Mouse (Mus musculus) heart, adult 2 months (tissue): ENCODE data around the gene Pde8b. TPM values are rescaled to one million over a fixed set of nuclear protein-coding genes. Genes with fewer than 3 reads are reported as not detected.

Source experiments
- DNase-seq, 2 experiments: peaks; one replicate each; pipeline ENCODE4 v3.0.0; 2021
- H3K27ac ChIP-seq: fragments of 200-600 bp; 2 replicates; pipeline ENCODE4 v1.8.1; 2022
- H3K27me3 ChIP-seq: fragments of 200-500 bp; 2 replicates; pipeline ENCODE4 v1.6.1; 2012; ENCODE audit warnings: mild to moderate bottlenecking, low read length, inconsistent platforms, mixed read lengths; ENCODE audit not compliant: control insufficient read depth, insufficient read depth
- H3K36me3 ChIP-seq: fragments of 200-500 bp; 2 replicates; pipeline ENCODE4 v1.6.1; 2012; ENCODE audit warnings: low read length, inconsistent platforms; ENCODE audit not compliant: control insufficient read depth, insufficient read depth
- H3K4me1 ChIP-seq: fragments of 200-500 bp; 2 replicates; pipeline ENCODE4 v1.6.1; 2011; ENCODE audit warnings: low read length; ENCODE audit not compliant: control insufficient read depth, insufficient read depth
- H3K4me3 ChIP-seq: fragments of 200-600 bp; 2 replicates; pipeline ENCODE4 v1.8.1; 2022
- H3K79me2 ChIP-seq: fragments of 200-500 bp; replicated peaks from 2 replicates; pipeline ENCODE4 v1.6.1; 2012; ENCODE audit warnings: mild to moderate bottlenecking, inconsistent platforms, low read length, moderate library complexity, mixed read lengths; ENCODE audit not compliant: control insufficient read depth, insufficient read depth
- H3K9ac ChIP-seq: fragments of 200-500 bp; 2 replicates; pipeline ENCODE4 v1.6.1; 2012; ENCODE audit warnings: low read depth, mild to moderate bottlenecking, control low read depth, inconsistent platforms, low read length, mixed read lengths
- CTCF ChIP-seq: fragments of 200-600 bp; IDR thresholded peaks from 2 replicates; pipeline ENCODE4 v1.8.1; 2022; ENCODE audit warnings: antibody characterized with exemption, mild to moderate bottlenecking, moderate library complexity
- EP300 ChIP-seq: fragments of 200-500 bp; IDR thresholded peaks from 2 replicates; pipeline ENCODE4 v1.6.1; 2011; ENCODE audit warnings: low read depth, low read length, control low read depth; ENCODE audit not compliant: insufficient read depth
- POLR2A ChIP-seq: fragments of 200-500 bp; IDR thresholded peaks from 2 replicates; pipeline ENCODE4 v1.6.1; 2011; ENCODE audit warnings: mild to moderate bottlenecking, low read depth, low read length, control low read depth; ENCODE audit not compliant: insufficient read depth
- WGBS: fragments of 180-500 bp; shearing (Covaris S2); methylation state at CpG from one replicate; pipeline ENCODE4 v1.1.7; 2018; 5-methylcytosine and 5-hydroxymethylcytosine counted together
- intact Hi-C: fragments of 180-260 bp; cut with DNase I; formaldehyde crosslinking; loops from one replicate; pipeline ENCODE4 v1.15.1; 2025
- long read RNA-seq: library from polyadenylated mRNA; stranded (forward); transcript quantifications from one replicate; pipeline ENCODE4 v2.0.0, GENCODE M21; 2021
- polyA plus RNA-seq: library from polyadenylated mRNA; depleted of rRNA; stranded (reverse); fragments of >200 nt; gene quantifications from 2 replicates; pipeline ENCODE4 v1.2.3, GENCODE M21; 2012; rRNA removed
- total RNA-seq, 2 experiments: library from RNA; stranded (reverse); gene quantifications; 2 replicates each; pipeline ENCODE4 v1.2.3; 2021

The Pde8b gene
- total RNA-seq: 1 to 10 TPM; 2.6 to 5.0 TPM
- 1.7 and 2.7 TPM in 2 replicates for polyA plus RNA-seq
- long read RNA-seq, partial matches to known transcripts: 0 of 3 reads
- long read RNA-seq, other reads (novel, unspliced or antisense): 3 of 3 reads

DNA sequence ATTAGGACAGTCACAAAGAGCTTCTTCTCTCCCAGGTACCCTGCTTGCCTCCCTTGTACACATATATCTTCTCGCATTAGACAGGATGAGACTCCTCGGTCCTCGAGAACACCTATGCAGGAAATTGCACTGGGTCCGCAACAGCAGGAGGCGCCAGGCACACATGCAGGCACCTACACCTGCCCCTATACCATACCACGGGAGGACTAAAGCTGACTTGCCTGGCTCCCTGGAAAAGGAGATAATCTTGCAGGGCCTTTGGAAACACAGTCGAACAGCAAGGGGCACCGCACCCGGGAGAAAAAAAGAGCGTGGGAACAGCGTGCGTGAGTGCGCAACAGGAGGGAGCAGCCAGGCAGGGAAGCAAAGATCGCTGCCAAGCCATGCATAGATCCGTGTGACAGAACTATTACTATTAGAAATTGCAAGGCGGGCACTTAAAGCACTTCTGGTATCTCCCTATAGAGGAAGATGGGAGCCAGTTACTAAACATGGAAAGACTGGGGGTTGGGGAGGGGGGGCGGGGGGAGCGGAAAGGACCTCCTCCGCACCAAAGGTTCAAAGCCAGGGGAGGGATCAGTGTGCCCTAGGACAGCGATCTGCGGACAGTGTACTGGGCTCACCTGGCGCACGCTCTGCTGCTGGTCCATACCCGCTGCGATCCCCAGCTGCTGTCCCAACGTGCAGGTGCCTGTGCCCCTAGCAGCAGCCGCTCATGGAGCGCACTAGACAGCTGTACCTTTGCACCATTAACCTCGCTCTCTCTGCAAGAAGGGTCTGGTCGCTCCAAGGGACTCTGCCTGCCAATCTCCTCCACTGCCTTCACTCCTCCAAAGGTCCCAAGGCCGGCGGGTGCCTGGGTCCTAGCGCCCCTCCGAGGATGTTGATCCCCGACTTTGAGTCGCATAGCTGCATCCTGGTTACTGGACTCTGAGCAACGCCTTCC lies at the start of gene Pde8b:
Pde8b (minus strand) TSS at position 826 of the 946 bp plus-strand sequence.
- TF ChIP-seq EP300: no peak
- TF ChIP-seq CTCF: peak; percentile 48
- Histone ChIP-seq H3K36me3 (no peaks in the 10 kb centered on the region), H3K4me1 (no peaks in the 10 kb centered on the region), H3K9ac (peak within 1 kb of the TSS; percentile 28), H3K4me3 (0 out of 2 replicates have a peak within 1 kb of the TSS, but pooled peaks have one; percentile 8), H3K27me3 (peaks cover 5% of the 10 kb centered on the region), H3K27ac (no peak within 1 kb of the TSS; the same call in 1 of the 2 replicates), H3K79me2 (no peaks in the 10 kb centered on the region)
- intact Hi-C loops: no loop called here
- DNase-seq: peak in 1 of 2 experiments; percentile 10
- WGBS: 7% methylated on average over 37 of the region's 37 CpGs

DNA sequence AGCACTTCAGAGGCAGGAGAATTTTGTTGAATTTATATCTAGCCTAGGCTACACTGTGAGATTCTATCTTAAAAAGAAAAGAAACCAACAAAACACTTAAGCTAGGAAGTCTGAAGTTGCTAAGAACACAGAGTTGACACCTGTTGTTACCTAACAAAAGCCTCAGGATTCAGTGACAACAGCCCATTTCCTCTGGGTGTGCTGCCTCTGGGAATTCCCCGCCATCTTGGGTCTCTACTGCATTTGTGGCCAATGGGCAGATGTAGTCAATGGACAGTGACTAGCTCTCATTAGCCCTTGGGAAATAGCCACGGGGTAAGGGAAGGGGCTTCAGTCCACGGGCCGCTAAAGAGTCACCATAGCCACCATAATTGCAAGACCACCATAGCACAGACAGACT lies 41.8 kb upstream of the Pde8b start:
- no peak overlapping the region for H3K9ac ChIP-seq
- intact Hi-C loops: no loop called here
- WGBS: 86% methylated on average over 4 of the region's 4 CpGs
- no peak overlapping the region for H3K27ac ChIP-seq
- no peaks in the 10 kb centered on the region for H3K36me3 ChIP-seq
- no peaks in the 10 kb centered on the region for H3K27me3 ChIP-seq
- no peak for DNase-seq
- H3K4me3 ChIP-seq: no peak overlapping the region
- no peak for TF ChIP-seq CTCF
- TF ChIP-seq EP300: no peak
- no peak for TF ChIP-seq POLR2A
- H3K4me1 ChIP-seq: no peaks in the 10 kb centered on the region
- no peaks in the 10 kb centered on the region for H3K79me2 ChIP-seq

DNA sequence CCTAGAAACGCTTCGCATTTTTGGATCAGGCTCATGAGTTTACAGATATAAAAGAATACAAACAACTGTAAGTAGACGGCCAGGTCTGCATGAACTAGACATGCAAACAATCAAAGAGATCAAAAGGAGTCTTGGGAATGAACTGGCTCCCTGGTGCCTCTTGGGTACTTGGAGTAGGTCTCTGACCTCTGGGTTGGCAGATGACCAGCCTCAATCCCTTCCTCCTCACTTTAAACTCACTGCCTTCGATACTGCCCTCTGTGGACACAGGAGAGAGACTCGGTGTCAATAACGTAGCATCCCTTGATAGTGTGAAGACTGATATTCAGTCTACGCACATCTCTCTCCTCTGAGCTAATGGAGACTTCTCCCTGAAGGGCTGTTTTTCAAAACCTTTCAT lies 37.9 kb upstream of the Pde8b start:
- intact Hi-C loops: loop anchor here (5.0 kb wide), 1 partner anchor 221 kb away; no protein-coding TSS in a partner anchor
- no peaks in the 10 kb centered on the region for H3K36me3 ChIP-seq
- 78% methylated on average over 7 of the region's 7 CpGs for WGBS

DNA sequence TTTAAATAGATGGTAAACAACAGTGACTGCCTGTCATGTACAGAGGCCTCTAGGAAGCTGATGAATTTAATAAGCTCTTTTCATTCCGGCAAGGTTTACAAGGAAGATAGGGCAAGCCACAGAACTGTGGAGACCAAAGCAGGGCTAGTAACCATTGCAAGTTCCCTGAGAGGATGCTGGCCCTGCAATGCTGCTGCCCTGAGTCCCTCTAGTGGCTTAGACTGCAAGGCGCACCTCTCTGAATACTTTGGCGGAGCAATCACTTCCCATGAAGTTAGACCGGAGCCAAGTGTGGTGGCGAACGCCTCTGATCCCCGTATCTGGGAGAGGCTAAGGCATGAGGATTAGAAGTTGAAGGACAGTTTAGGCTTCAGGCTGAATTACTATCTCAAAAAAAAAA lies 36.9 kb upstream of the Pde8b start:
- H3K27ac ChIP-seq: no peak overlapping the region
- no peaks in the 10 kb centered on the region for H3K79me2 ChIP-seq
- 3% methylated on average over 7 of the region's 7 CpGs for WGBS
- H3K27me3 ChIP-seq: no peaks in the 10 kb centered on the region
- no peak for TF ChIP-seq EP300
- peak; percentile 84 for TF ChIP-seq CTCF
- no peak for TF ChIP-seq POLR2A
- no peak overlapping the region for H3K4me3 ChIP-seq
- DNase-seq: peak; percentile 56 to 58
- H3K4me1 ChIP-seq: no peaks in the 10 kb centered on the region
- no peak overlapping the region for H3K9ac ChIP-seq
- intact Hi-C loops: loop anchor here (2.0 to 5.0 kb wide), 2 partner anchors 220 to 270 kb away; no protein-coding TSS in a partner anchor
- H3K36me3 ChIP-seq: no peaks in the 10 kb centered on the region

More for the DNA sequence above, 37.9 kb upstream of the Pde8b start:
- DNase-seq: no peak
- no peaks in the 10 kb centered on the region for H3K79me2 ChIP-seq
- H3K4me3 ChIP-seq: no peak overlapping the region
- no peaks in the 10 kb centered on the region for H3K27me3 ChIP-seq
- no peak for TF ChIP-seq CTCF
- TF ChIP-seq EP300: no peak
- no peak for TF ChIP-seq POLR2A
- no peak overlapping the region for H3K27ac ChIP-seq
- no peaks in the 10 kb centered on the region for H3K4me1 ChIP-seq
- no peak overlapping the region for H3K9ac ChIP-seq

DNA sequence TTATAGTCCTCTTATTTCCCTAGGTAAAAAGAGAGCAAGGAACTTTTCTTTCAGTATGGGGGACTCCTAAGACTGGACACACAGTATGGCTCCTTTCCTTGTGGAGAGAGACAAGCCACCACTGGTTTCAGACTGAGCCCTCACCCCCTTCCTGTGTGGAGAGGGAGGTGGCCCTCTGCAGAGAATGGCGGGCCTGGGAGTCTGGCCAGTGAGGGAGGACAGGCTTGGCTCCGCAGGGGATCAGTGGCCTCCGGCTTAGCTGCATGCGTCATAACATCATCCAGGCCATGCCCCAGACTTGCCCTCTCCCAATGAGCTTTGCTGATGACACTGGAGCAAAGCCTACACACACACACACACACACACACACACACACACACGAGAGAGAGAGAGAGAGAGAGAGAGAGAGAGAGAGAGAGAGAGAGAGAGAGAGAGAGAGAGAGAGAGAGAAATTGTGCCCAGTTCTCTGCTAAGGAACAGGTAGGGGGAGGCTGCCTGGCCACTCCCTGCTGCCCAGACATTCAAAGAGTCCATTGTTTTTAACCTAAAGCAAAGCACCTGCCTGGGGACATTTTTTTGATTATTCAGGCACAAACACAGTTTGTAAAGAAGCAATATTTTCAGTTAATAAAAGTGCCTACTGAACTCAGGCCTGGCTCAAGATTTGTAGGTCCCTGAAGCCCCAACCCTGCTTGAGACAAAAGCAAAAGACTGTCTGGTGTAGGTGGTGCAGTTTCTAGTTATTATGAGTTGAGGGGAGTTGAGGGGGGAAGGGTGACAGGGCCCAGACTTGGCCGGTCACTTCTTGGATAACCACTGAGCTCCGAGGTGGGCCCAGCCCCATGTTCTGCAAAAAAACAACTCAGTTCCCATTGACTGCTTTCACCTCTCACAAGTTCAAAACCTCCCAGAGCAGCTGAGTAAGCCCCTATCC lies 31.9 kb upstream of the Pde8b start:
- Histone ChIP-seq H3K4me1 (no peaks in the 10 kb centered on the region), H3K27ac (no peak overlapping the region), H3K36me3 (no peaks in the 10 kb centered on the region), H3K79me2 (no peaks in the 10 kb centered on the region), H3K9ac (no peak overlapping the region), H3K4me3 (no peak overlapping the region), H3K27me3 (no peaks in the 10 kb centered on the region)
- intact Hi-C loops: no loop called here
- WGBS: 50% methylated on average over 6 of the region's 7 CpGs
- DNase-seq: peak; percentile 15 to 27
- no peak for TF ChIP-seq EP300
- TF ChIP-seq CTCF: no peak
